Mouse (Mus musculus) common myeloid progenitor, adult 5-6 weeks (primary cell): ENCODE results near the gene Hist1h4d. TPM values are rescaled to one million over a fixed set of nuclear protein-coding genes. Genes with fewer than 3 reads are reported as not detected.
"Not testable (repeated sequence)": the region's sequence is repeated elsewhere in the genome, so short reads cannot be mapped to it uniquely, and the experiment has no call there.

Source experiments
- ATAC-seq: replicated peaks from 2 replicates; pipeline ENCODE4 v1.8.0; 2016; ENCODE audit warnings: low read depth, mild to moderate bottlenecking, moderate TSS enrichment, inconsistent platforms; ENCODE audit not compliant: poor library complexity, severe bottlenecking
- total RNA-seq: library from RNA; stranded (forward); fragments of 200-1000, 187-1606 nt; gene quantifications from 2 replicates; pipeline ENCODE4 v1.2.3, GENCODE M21; 2017

The Hist1h4d gene
- total RNA-seq: 1,514 and 1,667 TPM in 2 replicates

DNA sequence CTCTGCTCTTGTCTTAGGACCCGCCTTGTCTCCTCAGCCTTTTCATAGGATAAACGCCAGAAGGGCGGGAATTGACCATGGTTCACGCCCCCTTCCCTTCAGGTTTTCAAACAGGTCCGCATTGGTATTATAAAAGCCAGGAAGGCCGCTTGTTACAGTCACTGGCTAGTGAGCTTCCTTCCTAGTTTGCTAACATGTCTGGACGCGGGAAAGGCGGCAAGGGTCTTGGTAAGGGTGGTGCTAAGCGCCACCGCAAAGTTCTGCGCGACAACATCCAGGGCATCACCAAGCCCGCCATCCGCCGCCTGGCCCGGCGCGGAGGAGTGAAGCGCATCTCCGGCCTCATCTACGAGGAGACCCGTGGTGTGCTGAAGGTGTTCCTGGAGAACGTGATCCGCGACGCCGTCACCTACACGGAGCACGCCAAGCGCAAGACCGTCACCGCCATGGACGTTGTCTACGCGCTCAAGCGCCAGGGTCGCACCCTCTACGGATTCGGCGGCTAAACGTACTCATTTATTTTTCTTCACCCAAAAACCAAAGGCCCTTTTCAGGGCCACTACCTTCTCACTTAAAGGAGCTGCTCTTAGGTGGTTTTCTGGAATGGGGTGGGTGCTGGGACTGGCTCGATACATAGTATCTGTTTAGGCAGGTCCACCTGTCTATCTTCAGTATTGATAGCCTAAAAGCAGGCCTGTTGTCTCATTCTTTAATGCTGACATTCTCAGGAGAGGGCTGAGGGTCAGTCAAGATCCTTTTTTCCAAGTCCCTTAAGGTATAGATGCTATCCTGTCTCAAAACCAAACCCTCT lies at the start of gene Hist1h4d:
Gene Hist1h4d (plus strand): TSS at position 191 of the 811 bp plus-strand sequence.
- ATAC-seq: peak; percentile 70

DNA sequence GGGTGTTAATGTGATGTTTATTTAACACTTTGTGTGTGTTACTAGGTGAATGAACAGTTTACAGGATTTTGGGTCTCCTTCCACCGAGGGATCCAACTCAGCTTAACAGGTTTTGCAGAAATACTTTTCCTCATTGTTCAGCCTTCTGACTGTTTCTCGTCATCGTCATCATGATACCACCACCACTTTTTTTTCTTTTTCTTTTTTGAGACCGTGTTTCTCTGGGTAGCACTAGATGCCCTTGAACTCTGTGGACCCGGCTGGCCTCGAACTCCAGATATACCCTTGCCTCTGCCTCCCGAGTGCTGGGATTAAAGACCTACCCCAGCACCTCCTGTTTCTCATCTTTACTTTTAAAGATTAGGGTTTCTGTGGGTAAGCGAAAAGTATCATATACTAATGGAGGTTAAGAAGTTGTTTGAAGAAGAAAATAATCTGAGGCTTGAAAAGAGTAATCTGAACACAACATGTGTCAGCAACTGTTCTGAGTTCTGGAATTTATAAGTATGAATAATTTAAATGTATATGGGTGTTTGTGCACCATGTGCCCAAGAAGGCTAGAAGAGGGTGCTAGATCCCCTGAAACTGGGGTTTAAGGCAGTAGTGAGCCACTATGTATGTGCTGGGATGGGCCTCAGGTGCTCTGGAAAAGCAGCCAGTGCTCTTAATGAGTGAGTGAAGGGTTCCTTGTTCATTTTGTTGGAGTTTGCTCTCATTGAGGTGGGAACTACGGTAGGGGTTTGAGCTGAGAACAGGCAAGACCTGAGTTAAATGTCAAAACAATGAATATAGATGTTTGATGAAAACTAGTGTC lies 48.9 kb upstream of the Hist1h4d start:
- no peak for ATAC-seq

DNA sequence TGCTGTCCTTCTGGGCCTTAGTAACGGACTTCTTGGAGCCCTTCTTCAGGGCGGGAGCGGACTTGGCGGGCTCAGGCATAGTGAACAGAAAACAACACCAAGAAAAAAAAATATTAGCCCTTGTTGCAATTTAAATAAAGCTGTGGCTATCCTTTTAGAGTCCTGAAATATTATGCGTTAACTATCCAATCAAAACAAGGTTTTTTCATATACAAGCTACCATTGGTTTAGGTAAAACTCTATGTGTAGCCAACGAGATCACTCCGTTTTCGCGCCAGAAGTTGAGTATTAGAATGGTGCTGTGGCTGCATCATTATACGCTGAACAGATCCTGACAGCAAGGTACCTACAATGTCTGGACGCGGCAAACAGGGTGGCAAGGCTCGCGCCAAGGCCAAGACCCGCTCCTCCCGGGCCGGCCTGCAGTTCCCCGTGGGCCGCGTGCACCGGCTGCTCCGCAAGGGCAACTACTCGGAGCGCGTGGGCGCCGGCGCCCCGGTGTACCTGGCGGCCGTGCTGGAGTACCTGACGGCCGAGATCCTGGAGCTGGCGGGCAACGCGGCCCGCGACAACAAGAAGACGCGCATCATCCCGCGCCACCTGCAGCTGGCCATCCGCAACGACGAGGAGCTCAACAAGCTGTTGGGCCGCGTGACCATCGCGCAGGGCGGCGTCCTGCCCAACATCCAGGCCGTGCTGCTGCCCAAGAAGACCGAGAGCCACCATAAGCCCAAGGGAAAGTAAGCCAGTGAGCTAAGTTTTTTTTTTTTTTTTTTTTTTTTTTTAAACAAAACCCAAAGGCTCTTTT lies 47.6 kb upstream of the Hist1h4d start, which contains the start of gene Hist1h2af:
Gene Hist1h2af (plus strand): TSS at position 347 of the 808 bp plus-strand sequence.
- ATAC-seq: peak; percentile 42

DNA sequence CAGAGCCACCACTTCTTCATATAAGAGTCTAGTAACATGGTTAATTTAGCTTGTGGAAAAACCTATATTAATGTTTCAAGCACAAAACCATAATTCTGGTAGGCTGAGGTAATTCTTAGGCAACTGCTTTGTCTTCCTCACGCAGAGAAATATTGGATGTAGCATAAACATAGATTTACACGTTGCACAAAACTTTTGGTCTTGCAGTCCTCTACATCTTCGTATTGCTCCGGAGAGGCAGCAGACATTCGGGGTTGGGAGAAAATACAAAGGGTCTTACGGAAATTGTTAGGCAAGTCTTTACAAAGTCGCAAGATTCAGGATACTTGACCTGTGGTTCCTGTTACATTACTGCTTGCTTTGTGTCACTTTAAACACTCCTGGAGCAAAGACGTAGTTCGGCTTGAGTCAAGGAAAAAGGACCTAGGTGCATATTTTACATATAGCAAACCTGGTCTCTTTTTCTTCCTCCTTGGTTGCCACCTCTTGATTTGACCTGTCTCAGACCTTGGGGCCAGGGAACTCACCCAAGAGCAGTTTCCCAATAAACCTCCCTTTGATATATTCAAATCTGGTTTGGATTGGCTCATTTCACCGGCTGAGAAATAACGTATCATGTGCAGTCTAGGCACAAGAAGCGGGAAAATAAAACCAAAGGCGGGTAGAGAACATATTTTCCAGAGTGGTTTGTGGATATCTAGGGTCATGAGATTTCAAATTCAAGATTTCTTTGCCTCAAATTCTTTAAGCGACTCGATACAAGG lies 46.8 kb upstream of the Hist1h4d start:
- 0 out of 2 replicates have a peak, but pooled peaks have one; percentile 2 for ATAC-seq

DNA sequence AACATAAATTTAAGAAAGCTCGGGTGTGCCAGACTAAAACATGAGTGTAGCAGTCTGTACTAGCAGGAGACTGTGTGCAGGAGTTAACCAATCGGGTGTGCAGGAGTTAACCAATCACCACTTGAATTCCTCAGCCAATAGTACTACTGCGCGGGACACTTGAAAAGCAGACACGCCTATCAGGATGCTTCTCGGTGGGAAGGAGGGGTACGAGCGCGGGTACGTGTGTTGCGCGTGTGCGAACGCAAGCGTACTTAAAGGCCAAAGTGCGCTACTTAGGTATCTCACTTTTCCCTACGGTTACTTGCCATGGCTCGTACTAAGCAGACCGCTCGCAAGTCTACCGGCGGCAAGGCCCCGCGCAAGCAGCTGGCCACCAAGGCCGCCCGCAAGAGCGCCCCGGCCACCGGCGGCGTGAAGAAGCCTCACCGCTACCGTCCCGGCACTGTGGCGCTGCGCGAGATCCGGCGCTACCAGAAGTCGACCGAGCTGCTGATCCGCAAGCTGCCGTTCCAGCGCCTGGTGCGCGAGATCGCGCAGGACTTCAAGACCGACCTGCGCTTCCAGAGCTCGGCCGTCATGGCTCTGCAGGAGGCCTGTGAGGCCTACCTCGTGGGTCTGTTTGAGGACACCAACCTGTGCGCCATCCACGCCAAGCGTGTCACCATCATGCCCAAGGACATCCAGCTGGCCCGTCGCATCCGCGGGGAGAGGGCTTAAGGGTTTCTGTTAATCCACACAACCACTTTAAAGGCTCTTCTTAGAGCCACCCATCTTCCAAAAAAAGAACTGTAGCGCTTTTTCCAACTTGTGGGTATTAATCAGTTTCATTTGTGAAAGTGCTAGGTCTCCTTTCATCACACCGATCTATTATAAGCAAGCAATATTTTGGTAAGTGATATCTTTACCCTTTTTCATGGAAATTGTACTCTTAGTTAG lies 46.0 kb upstream of the Hist1h4d start, which contains the start of gene Hist1h3g:
Gene Hist1h3g (plus strand): TSS at position 286 of the 939 bp plus-strand sequence.
- peak; percentile 65 for ATAC-seq

DNA sequence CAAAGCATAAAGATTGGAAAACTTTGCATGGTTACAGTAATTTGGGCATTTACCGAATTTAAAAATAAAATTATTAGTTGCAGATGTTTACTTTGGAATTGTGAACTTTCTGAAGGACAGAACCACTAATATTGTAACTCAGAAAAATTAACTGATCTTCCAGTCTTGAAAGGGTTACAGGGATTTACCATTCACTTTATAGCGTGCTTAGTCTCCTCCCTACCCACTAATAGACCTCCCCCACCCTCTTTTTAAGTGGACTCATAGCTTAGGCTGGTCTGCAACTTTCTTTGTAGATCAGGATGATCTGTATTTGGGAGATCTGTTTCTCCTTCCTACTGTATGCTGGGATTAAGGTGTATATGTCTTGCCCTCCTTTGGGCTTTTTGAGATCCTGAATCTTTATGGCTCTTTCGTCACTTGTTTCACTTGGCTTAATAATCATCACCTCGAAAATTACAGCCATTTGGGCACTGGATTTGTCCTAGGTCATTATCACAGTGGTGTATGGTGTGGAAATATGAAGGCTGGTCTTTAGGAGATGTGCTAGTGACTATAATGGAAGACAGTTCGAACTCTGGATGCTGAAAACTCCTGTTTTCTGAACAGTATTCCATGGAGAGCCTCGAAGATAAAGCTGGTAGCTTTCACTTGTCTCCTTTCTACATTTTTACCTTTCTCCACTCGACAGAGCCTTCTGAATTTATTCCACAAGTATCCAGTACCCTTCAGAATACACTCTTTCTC lies 45.1 kb upstream of the Hist1h4d start:
- no peak for ATAC-seq

DNA sequence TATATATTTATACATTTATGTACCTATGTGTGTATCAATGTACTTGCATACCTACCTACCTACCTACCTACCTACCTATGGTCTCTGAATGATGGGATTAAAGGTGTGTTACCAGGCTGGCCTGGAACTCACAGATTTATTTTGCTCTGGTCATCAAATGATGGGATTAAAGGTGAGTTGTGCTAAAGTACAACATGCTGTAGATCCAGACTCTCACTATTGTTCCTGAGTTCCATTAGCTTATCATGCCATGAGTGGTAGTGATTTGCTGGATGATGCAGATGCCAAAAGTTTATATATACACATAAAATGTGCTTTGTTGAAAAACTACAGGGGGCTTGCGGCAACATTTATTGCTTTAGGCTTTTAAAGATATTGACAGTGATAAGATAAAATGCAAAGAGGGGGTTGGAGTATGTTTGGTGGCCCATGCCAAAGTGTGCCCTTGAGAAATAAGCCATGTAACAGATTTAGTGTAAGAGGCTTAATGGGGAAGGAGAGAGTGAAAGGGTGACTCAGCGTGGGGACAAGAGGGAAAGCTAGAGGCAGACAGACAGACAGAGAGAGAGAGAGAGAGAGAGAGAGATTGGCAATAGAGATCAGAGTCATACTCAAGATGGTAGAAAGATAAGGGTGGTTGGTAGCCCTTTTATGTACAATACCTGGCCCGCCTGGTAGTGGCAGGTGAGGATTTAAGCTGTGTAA lies 44.2 kb upstream of the Hist1h4d start:
- no peak for ATAC-seq

DNA sequence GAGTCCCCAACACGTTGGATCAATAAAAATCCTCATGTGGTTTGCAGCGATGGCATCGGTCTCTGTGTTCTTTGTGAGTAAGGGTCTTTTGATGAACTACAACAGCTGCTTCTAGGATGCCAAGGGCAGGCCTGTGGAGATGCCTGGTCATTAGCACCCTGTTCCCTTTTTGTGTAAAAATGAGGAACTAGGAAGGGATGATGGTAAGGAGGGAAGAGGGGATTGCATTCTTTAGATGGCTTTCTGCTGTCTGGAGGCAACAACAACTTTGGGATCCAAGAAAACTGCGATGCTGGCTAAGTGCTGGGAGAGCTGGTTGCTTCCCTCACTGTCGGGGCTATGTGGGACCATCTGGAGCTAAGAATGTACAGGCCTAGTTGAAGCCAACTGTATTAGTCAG lies 43.1 kb upstream of the Hist1h4d start:
- no peak for ATAC-seq

DNA sequence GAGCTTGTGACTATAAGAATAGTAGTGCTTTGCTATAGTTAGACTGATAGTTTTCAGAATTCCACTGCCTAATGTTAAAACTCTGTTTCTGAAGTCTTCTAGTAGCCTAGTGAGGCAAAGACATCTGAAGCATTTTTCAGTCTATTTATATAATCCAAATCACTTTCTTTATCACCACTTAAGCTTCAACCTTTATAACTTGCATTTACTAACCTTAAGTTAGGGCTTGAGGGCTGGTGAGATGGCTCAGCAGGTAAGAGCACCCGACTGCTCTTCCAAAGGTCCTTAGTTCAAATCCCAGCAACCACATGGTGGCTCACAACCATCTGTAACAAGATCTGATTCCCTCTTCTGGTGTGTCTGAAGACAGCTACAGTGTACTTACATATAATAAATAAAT lies 41.6 kb upstream of the Hist1h4d start:
- ATAC-seq: not testable (repeated sequence)

DNA sequence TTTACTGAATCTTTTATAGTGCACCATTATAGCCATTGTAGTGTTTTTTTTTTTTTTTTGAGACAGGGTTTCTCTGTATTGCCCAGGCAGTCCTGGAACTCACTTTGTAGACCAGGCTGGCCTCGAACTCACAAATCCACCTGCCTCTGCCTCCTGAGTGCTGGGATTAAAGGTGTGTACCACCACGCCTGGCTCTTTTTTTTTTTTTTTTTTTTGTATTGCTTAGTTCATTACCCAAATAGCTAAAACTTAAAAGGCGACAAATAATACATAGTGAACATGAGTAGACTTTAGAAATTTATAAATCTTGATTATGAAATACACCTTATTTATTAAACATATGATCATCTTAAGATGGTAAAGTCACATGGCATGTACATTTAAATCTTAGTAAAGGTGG lies 39.9 kb upstream of the Hist1h4d start:
- no peak for ATAC-seq

DNA sequence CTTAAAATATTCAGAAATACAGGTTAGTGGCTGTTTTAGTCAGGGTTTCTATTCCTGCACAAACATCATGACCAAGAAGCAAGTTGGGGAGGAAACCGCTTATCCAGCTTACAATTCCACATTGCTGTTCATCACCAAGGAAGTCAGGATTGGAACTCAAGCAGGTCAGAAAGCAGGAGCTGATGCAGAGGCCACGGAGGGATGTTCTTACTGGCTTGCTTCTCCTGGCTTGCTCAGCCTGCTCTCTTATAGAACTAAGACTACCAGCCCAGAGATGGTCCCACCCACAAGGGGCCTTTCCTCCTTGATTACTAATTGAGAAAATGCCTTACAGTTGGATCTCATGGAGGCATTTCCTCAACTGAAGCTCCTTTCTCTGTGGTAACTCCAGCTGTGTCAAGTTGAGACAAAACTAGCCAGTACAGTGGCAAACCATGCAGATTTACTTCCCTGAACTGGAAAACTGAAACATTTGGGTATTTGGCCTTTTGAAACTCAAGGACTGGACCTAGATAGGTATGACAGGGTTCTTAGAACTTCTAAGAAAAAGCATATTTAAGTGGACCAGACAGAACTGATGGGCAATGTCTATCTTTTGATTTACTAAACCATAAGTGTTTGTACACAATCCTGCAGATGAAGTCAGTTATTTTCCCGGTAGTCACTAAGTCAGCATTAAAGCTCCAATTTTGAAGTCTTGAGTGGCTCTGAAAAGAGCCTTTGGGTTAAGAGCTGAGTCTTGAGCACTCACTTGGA lies 39.0 kb upstream of the Hist1h4d start:
- not testable (repeated sequence) for ATAC-seq

DNA sequence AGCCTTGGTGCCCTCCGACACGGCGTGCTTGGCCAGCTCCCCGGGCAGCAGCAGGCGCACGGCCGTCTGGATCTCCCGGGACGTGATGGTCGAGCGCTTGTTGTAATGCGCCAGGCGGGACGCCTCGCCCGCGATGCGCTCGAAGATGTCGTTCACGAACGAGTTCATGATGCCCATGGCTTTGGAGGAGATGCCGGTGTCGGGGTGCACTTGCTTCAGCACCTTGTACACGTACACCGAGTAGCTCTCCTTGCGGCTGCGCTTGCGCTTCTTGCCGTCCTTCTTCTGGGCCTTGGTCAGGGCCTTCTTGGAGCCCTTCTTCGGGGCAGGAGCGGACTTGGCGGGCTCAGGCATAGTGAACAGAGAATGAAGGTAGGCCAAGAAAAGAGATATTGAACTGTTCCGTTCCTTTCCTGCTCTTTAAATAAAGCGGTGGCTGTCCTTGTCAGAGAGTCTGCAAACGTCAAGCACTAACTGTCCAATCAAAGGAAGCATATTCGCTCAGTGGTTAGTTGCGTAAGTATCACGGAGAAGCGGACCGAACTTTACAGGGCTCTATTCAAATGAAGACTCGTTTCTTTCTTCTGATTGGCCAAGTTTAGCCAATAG lies 38.3 kb upstream of the Hist1h4d start, which contains the start of gene Hist1h2bh:
Gene Hist1h2bh (minus strand): TSS at position 394 of the 609 bp plus-strand sequence.
- peak; percentile 84 for ATAC-seq

DNA sequence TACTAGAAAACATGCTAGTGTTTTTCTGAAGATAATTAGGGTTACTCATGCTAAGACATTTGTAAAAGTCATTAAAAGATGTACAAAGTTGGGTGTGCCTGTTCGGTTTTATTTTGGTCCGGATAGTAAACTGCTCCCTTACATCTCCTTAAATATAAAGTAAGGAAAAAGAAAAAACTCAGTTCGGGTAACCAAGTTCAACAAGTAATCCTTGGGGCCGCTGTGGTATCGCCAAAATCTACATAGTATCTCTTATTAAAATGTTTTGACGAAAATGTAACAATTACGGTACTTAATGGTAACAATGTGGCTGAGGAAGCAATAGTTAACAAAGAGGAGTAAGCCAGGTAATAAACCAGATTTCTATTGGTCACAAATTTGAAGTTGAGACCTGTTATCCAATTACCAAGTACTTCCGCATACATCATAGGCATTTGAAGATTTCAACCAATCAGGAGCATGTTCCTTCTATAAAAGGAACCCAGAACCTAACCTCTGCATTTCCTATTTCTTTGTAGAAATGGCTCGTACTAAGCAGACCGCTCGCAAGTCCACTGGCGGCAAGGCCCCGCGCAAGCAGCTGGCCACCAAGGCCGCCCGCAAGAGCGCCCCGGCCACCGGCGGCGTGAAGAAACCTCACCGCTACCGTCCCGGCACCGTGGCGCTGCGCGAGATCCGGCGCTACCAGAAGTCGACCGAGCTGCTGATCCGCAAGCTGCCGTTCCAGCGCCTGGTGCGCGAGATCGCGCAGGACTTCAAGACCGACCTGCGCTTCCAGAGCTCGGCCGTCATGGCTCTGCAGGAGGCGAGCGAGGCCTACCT lies 37.2 kb upstream of the Hist1h4d start, which contains the start of gene Hist1h3f:
Gene Hist1h3f (plus strand): TSS at position 88 of the 822 bp plus-strand sequence.
- ATAC-seq: peak; percentile 81

DNA sequence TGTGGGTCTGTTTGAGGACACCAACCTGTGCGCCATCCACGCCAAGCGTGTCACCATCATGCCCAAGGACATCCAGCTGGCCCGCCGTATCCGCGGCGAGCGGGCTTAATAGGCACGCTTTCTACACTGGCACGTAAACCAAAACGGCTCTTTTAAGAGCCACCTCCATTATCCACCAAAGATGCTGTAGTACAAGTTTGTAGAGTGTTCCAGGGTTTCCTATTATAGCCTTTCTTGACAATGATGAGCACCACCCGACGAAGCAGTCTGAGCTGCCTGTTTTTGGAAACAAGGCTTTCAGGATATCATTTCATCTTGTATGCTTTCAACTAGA lies 36.6 kb upstream of the Hist1h4d start:
- peak; percentile 33 for ATAC-seq

DNA sequence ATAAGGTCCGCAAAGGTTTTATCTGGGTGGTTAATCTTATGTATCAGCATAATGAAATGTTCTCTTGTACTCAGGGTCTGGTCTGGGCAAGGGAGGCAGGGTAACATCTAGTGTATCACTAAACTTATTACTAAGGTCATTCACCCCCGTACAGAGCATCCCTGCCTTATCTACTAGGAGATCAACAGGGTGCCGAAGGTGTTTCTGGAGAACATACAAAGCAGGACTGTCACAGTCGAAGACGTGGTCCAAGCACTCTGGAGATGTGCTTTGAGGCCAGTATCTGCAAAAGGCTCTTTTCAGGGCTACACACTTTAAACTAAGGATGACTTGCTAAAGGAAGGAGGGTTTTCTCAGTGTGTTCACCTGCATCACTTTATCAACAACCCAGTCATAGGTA lies 34.7 kb upstream of the Hist1h4d start:
- no peak for ATAC-seq
